Mouse (Mus musculus) frontal cortex, adult 2 months (tissue): Measurements from ENCODE around the gene E330021D16Rik. TPM values are rescaled to one million over a fixed set of nuclear protein-coding genes. Genes with fewer than 3 reads are reported as not detected.
"Not testable (repeated sequence)": the region's sequence is repeated elsewhere in the genome, so short reads cannot be mapped to it uniquely, and the experiment has no call there.

Experiments
- DNase-seq, 2 experiments: peaks; one replicate each; pipeline ENCODE4 v3.0.0; 2022; ENCODE audit warnings: low spot score in 1 of 2; ENCODE audit errors: extremely low spot score in 1 of 2
- polyA plus RNA-seq: library from polyadenylated mRNA; depleted of rRNA; stranded (reverse); fragments of >200 nt; gene quantifications from 2 replicates; pipeline ENCODE4 v1.2.3, GENCODE M21; 2012; rRNA removed

E330021D16Rik gene
- not detected in 2 replicates for polyA plus RNA-seq

- no peak for DNase-seq
These were observed at the start of gene E330021D16Rik for GRCm38 (mm10) chr6:136415133-136415775. Gene E330021D16Rik, minus strand, starts transcription at chr6:136415569.

GRCm38 (mm10) chr6:136465021-136465420 lies 49.7 kb upstream of the E330021D16Rik start:
- DNase-seq: no peak

GRCm38 (mm10) chr6:136464121-136464621 lies 48.8 kb upstream of the E330021D16Rik start:
- no peak for DNase-seq

GRCm38 (mm10) chr6:136463491-136463890 lies 48.1 kb upstream of the E330021D16Rik start:
- DNase-seq: no peak

- no peak for DNase-seq
These were observed 43.8 kb upstream of the E330021D16Rik start for GRCm38 (mm10) chr6:136459156-136459555.

- DNase-seq: no peak
These were observed 40.9 kb upstream of the E330021D16Rik start for GRCm38 (mm10) chr6:136456302-136456701.

GRCm38 (mm10) chr6:136455696-136456095 lies 40.3 kb upstream of the E330021D16Rik start:
- DNase-seq: no peak

GRCm38 (mm10) chr6:136452623-136453022 lies 37.3 kb upstream of the E330021D16Rik start:
- no peak for DNase-seq

- no peak for DNase-seq
These were observed 35.5 kb upstream of the E330021D16Rik start for GRCm38 (mm10) chr6:136450863-136451262.

GRCm38 (mm10) chr6:136449930-136450329 lies 34.6 kb upstream of the E330021D16Rik start:
- DNase-seq: no peak

GRCm38 (mm10) chr6:136449270-136449692 lies 33.9 kb upstream of the E330021D16Rik start:
- peak; percentile 28 to 70 for DNase-seq

- not testable (repeated sequence) for DNase-seq
These were observed 23.8 kb upstream of the E330021D16Rik start for GRCm38 (mm10) chr6:136439205-136439604.

- not testable (repeated sequence) for DNase-seq
These were observed 20.8 kb upstream of the E330021D16Rik start for GRCm38 (mm10) chr6:136436151-136436550.

GRCm38 (mm10) chr6:136433573-136433972 lies 18.2 kb upstream of the E330021D16Rik start:
- no peak for DNase-seq

- DNase-seq: no peak
These were observed 16.5 kb upstream of the E330021D16Rik start for GRCm38 (mm10) chr6:136431896-136432248.

- no peak for DNase-seq
These were observed 16.0 kb upstream of the E330021D16Rik start for GRCm38 (mm10) chr6:136431169-136431895.

- DNase-seq: no peak
These were observed 14.1 kb upstream of the E330021D16Rik start for GRCm38 (mm10) chr6:136429441-136429840.

GRCm38 (mm10) chr6:136428412-136428811 lies 13.0 kb upstream of the E330021D16Rik start:
- DNase-seq: no peak

- DNase-seq: no peak
These were observed 11.9 kb upstream of the E330021D16Rik start for GRCm38 (mm10) chr6:136427240-136427639.

- DNase-seq: no peak
These were observed 10.6 kb upstream of the E330021D16Rik start for GRCm38 (mm10) chr6:136425956-136426355.

GRCm38 (mm10) chr6:136424166-136424565 lies 8.8 kb upstream of the E330021D16Rik start:
- no peak for DNase-seq

GRCm38 (mm10) chr6:136423201-136423600 lies 7.8 kb upstream of the E330021D16Rik start:
- no peak for DNase-seq
